Mouse (Mus musculus): ENCODE data around the gene 1700020A23Rik. TPM values are rescaled to one million over a fixed set of nuclear protein-coding genes. Genes with fewer than 3 reads are reported as not detected.
"Not testable (repeated sequence)": the region's sequence is repeated elsewhere in the genome, so short reads cannot be mapped to it uniquely, and the experiment has no call there.

The 1700020A23Rik gene
- polyA plus RNA-seq, 2 experiments = not detected

DNA sequence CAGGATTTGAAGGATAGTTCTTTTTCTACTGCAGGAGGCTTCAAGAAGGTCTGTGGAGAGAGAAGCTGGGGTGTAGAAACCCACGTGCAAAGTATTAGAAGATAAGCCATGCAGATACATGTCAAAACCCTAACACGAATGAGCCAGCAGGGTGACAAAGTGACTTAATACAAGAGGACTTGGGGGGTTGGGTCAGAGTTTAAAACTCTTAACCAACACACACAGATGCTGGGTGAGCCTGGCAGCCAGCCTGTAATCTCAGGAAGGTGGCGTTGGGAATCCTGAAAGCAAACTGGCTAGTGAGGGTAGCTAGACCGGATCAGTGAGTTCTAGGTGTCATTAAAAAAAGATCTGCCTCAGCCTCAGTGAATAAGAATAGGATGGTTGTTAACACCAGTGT, 37.7 kb upstream of the 1700020A23Rik start:
- H3K27me3 ChIP-seq (ENCODE audit: control insufficient read depth, insufficient read depth, low read length) = peaks cover 34% of the 10 kb centered on the region
- WGBS = 58% methylated on average over 4 of the region's 4 CpGs
- no peak for ATAC-seq (ENCODE audit: low FRiP score, low read depth)
- no peak overlapping the region for H3K9ac ChIP-seq (ENCODE audit: low read depth, low read length, severe bottlenecking)
- no peak for DNase-seq (ENCODE audit: low spot score)
- H3K36me3 ChIP-seq (ENCODE audit: control insufficient read depth, insufficient read depth, low read length) = no peaks in the 10 kb centered on the region
- H3K27ac ChIP-seq (replicated peaks; ENCODE audit: low read depth, low read length) = no peak overlapping the region
- H3K4me2 ChIP-seq (replicated peaks; ENCODE audit: low read depth, low read length, severe bottlenecking) = no peak overlapping the region
- no peak for TF ChIP-seq POLR2A (IDR thresholded peaks at IDR 0.05; ENCODE audit: borderline replicate concordance, extremely low read depth, insufficient read depth, insufficient read length)
- no peak overlapping the region for H3K4me3 ChIP-seq (replicated peaks; ENCODE audit: low read length)
- H3K9me3 ChIP-seq (ENCODE audit: control insufficient read depth, low read length) = no peaks in the 10 kb centered on the region
- no peaks in the 10 kb centered on the region for H3K4me1 ChIP-seq (ENCODE audit: control insufficient read depth, insufficient read depth, low read length)

DNA sequence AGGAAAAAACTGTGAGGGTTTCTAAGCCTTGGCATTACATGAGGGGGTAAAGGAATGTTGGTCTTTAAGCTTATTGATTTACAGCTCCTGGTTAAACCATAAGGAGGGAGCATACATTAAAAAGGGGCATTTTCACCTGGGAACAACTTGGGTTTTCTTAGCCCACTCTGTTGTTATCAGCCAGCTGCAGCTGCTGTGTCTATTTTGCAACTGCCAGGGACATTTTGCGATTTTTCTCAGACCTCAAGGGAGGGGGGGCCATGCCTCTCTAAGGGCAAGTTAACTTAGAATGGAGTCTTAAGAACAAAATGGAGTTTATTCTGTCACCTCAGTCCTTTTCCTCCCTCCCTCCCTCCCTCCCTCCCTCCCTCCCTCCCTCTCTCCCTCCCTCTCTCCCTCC, 32.0 kb upstream of the 1700020A23Rik start:
- not testable (repeated sequence) for ATAC-seq (ENCODE audit: low FRiP score, low read depth); H3K9ac ChIP-seq (ENCODE audit: low read depth, low read length, severe bottlenecking); H3K4me1 ChIP-seq (ENCODE audit: control insufficient read depth, insufficient read depth, low read length); H3K4me2 ChIP-seq (replicated peaks; ENCODE audit: low read depth, low read length, severe bottlenecking); H3K27ac ChIP-seq (replicated peaks; ENCODE audit: low read depth, low read length); H3K9me3 ChIP-seq (ENCODE audit: control insufficient read depth, low read length); H3K4me3 ChIP-seq (replicated peaks; ENCODE audit: low read length); H3K27me3 ChIP-seq (ENCODE audit: control insufficient read depth, insufficient read depth, low read length); H3K36me3 ChIP-seq (ENCODE audit: control insufficient read depth, insufficient read depth, low read length); DNase-seq (ENCODE audit: low spot score)
- 36% methylated on average over 1 of the region's 1 CpGs for WGBS

- Histone ChIP-seq H3K4me1 (ENCODE audit: control insufficient read depth, insufficient read depth, low read length) (no peaks in the 10 kb centered on the region), H3K9me3 (ENCODE audit: control insufficient read depth, low read length) (no peaks in the 10 kb centered on the region), H3K4me3 (replicated peaks; ENCODE audit: low read length) (no peak overlapping the region), H3K27ac (replicated peaks; ENCODE audit: low read depth, low read length) (no peak overlapping the region), H3K4me2 (replicated peaks; ENCODE audit: low read depth, low read length, severe bottlenecking) (no peak overlapping the region), H3K9ac (ENCODE audit: low read depth, low read length, severe bottlenecking) (no peak overlapping the region), H3K36me3 (ENCODE audit: control insufficient read depth, insufficient read depth, low read length) (no peaks in the 10 kb centered on the region), H3K27me3 (ENCODE audit: control insufficient read depth, insufficient read depth, low read length) (no peaks in the 10 kb centered on the region)
- 46% methylated on average over 4 of the region's 4 CpGs for WGBS
- TF ChIP-seq POLR2A (IDR thresholded peaks at IDR 0.05; ENCODE audit: borderline replicate concordance, extremely low read depth, insufficient read depth, insufficient read length) = no peak
- ATAC-seq (ENCODE audit: low FRiP score, low read depth) (no peak), DNase-seq (ENCODE audit: low spot score) (no peak)
These were observed 30.1 kb upstream of the 1700020A23Rik start for GRCm38 (mm10) chr2:130374951-130375350.

DNA sequence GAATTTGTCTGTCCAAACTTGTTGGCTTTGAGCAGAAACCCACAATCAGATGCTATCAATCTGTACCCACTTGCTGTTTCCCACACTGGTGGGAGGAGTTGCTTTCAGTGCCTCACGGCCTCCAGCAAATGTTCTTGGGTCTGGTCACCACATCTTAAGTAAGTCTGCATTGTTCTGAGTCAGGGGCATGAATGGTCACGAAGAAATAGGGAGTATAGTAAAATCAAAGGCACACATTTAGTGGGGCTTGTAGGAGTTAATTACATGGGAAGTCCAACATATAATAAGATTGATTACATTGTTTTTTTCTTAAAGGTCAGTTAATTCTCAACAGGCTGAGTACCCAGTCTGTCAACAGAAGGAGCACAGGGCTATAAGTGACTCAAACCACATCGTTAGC, 21.9 kb upstream of the 1700020A23Rik start:
- Histone ChIP-seq H3K9ac (ENCODE audit: low read depth, low read length, severe bottlenecking) (no peak overlapping the region), H3K27ac (replicated peaks; ENCODE audit: low read depth, low read length) (no peak overlapping the region), H3K27me3 (ENCODE audit: control insufficient read depth, insufficient read depth, low read length) (no peaks in the 10 kb centered on the region), H3K9me3 (ENCODE audit: control insufficient read depth, low read length) (no peaks in the 10 kb centered on the region), H3K4me1 (ENCODE audit: control insufficient read depth, insufficient read depth, low read length) (no peaks in the 10 kb centered on the region), H3K36me3 (ENCODE audit: control insufficient read depth, insufficient read depth, low read length) (no peaks in the 10 kb centered on the region), H3K4me2 (replicated peaks; ENCODE audit: low read depth, low read length, severe bottlenecking) (no peak overlapping the region), H3K4me3 (replicated peaks; ENCODE audit: low read length) (no peak overlapping the region)
- no peak for ATAC-seq (ENCODE audit: low FRiP score, low read depth)
- TF ChIP-seq POLR2A (IDR thresholded peaks at IDR 0.05; ENCODE audit: borderline replicate concordance, extremely low read depth, insufficient read depth, insufficient read length) = no peak
- no peak for DNase-seq (ENCODE audit: low spot score)
- 46% methylated on average over 3 of the region's 3 CpGs for WGBS

DNA sequence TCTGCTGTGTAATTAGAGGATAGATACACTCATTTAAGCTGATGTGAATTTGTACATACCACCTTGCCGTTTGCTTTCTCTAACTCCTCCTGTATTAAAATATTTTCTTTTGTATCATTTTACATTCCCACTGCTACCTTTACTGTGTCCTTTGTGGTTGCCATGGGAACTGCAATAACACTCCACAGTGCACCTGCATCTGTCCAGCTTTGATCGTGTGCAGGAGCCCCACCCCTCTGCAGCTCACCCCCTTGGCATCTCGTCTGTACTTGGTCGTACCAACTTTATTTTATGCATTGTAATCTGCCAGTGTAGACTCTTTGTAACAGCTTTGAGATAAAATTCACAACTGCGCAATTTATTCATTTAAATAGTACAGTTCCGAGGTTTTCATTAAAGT, 21.2 kb upstream of the 1700020A23Rik start:
- no peak overlapping the region for H3K9ac ChIP-seq (ENCODE audit: low read depth, low read length, severe bottlenecking)
- H3K27me3 ChIP-seq (ENCODE audit: control insufficient read depth, insufficient read depth, low read length) = no peaks in the 10 kb centered on the region
- no peak overlapping the region for H3K4me3 ChIP-seq (replicated peaks; ENCODE audit: low read length)
- no peak overlapping the region for H3K4me2 ChIP-seq (replicated peaks; ENCODE audit: low read depth, low read length, severe bottlenecking)
- no peak for ATAC-seq (ENCODE audit: low FRiP score, low read depth)
- no peak for DNase-seq (ENCODE audit: low spot score)
- no peaks in the 10 kb centered on the region for H3K36me3 ChIP-seq (ENCODE audit: control insufficient read depth, insufficient read depth, low read length)
- H3K4me1 ChIP-seq (ENCODE audit: control insufficient read depth, insufficient read depth, low read length) = no peaks in the 10 kb centered on the region
- H3K9me3 ChIP-seq (ENCODE audit: control insufficient read depth, low read length) = no peaks in the 10 kb centered on the region
- H3K27ac ChIP-seq (replicated peaks; ENCODE audit: low read depth, low read length) = no peak overlapping the region
- no peak for TF ChIP-seq POLR2A (IDR thresholded peaks at IDR 0.05; ENCODE audit: borderline replicate concordance, extremely low read depth, insufficient read depth, insufficient read length)
- 57% methylated on average over 6 of the region's 6 CpGs for WGBS

- no peaks in the 10 kb centered on the region for H3K4me1 ChIP-seq (ENCODE audit: control insufficient read depth, insufficient read depth, low read length)
- H3K9ac ChIP-seq (ENCODE audit: low read depth, low read length, severe bottlenecking) = no peak overlapping the region
- H3K27ac ChIP-seq (replicated peaks; ENCODE audit: low read depth, low read length) = no peak overlapping the region
- peaks cover 10% of the 10 kb centered on the region for H3K36me3 ChIP-seq (ENCODE audit: control insufficient read depth, insufficient read depth, low read length)
- WGBS = 65% methylated on average over 1 of the region's 1 CpGs
- H3K4me2 ChIP-seq (replicated peaks; ENCODE audit: low read depth, low read length, severe bottlenecking) = no peak overlapping the region
- DNase-seq (ENCODE audit: low spot score) (no peak), ATAC-seq (ENCODE audit: low FRiP score, low read depth) (no peak)
- TF ChIP-seq POLR2A (IDR thresholded peaks at IDR 0.05; ENCODE audit: borderline replicate concordance, extremely low read depth, insufficient read depth, insufficient read length) = no peak
- no peaks in the 10 kb centered on the region for H3K9me3 ChIP-seq (ENCODE audit: control insufficient read depth, low read length)
- H3K27me3 ChIP-seq (ENCODE audit: control insufficient read depth, insufficient read depth, low read length) = no peaks in the 10 kb centered on the region
- no peak overlapping the region for H3K4me3 ChIP-seq (replicated peaks; ENCODE audit: low read length)
These were observed 18.8 kb upstream of the 1700020A23Rik start for GRCm38 (mm10) chr2:130386212-130386611.
